Mouse (Mus musculus) liver, postnatal 0 days (tissue): ENCODE results near the gene Eloa. TPM values are rescaled to one million over a fixed set of nuclear protein-coding genes. Genes with fewer than 3 reads are reported as not detected.

Source experiments
- ATAC-seq: fragments of 200-750 bp; cut with Nextera tagmentation; 2 replicates; pipeline ENCODE4 v1.8.0; 2017; ENCODE audit warnings: mild to moderate bottlenecking, moderate library complexity
- DNase-seq: peaks from one replicate; pipeline ENCODE4 v3.0.0-alpha.2; 2016
- H3K27ac ChIP-seq: fragments of 300-500 bp; sonication (generic); 2 replicates; pipeline ENCODE4 v1.5.1; 2014; ENCODE audit warnings: antibody characterized with exemption, moderate library complexity, mild to moderate bottlenecking, low read depth
- H3K27me3 ChIP-seq: fragments of 300-500 bp; sonication (generic); 2 replicates; pipeline ENCODE4 v1.6.1; 2014; ENCODE audit warnings: low read length, control low read depth, mixed read lengths; ENCODE audit not compliant: insufficient read depth
- H3K36me3 ChIP-seq: fragments of 300-500 bp; sonication (generic); replicated peaks from 2 replicates; pipeline ENCODE4 v1.6.1; 2014; ENCODE audit warnings: mild to moderate bottlenecking, control low read depth, low read length, moderate library complexity, mixed read lengths; ENCODE audit not compliant: insufficient read depth
- H3K4me1 ChIP-seq: fragments of 300-500 bp; sonication (generic); 2 replicates; pipeline ENCODE4 v1.6.1; 2014; ENCODE audit warnings: antibody characterized with exemption, mild to moderate bottlenecking, control low read depth; ENCODE audit not compliant: insufficient read depth
- H3K4me2 ChIP-seq: fragments of 300-500 bp; sonication (generic); 2 replicates; pipeline ENCODE4 v1.6.1; 2014; ENCODE audit warnings: low read depth, mild to moderate bottlenecking, low read length, moderate library complexity, mixed read lengths
- H3K4me3 ChIP-seq: fragments of 300-500 bp; sonication (generic); 2 replicates; pipeline ENCODE4 v1.5.1; 2014; ENCODE audit warnings: low read depth, low read length
- H3K9ac ChIP-seq: fragments of 300-500 bp; sonication (generic); replicated peaks from 2 replicates; pipeline ENCODE4 v1.6.1; 2014; ENCODE audit warnings: mild to moderate bottlenecking, moderate library complexity
- H3K9me3 ChIP-seq: fragments of 300-500 bp; sonication (generic); 2 replicates; pipeline ENCODE4 v1.6.1; 2016; ENCODE audit warnings: mild to moderate bottlenecking, control low read depth, low read length, mixed read lengths
- CTCF ChIP-seq: sonication (generic); IDR thresholded peaks from 2 replicates; pipeline ENCODE4 v1.5.1; 2016; ENCODE audit warnings: antibody characterized with exemption, low read depth
- EP300 ChIP-seq: IDR thresholded peaks from 2 replicates; pipeline ENCODE4 v1.6.1; 2016; ENCODE audit warnings: antibody characterized with exemption, low read depth, mild to moderate bottlenecking
- WGBS: fragments of 180-500 bp; shearing (Covaris S2); extraction: QIAGEN DNeasy Blood & Tissue Kit; methylation state at CpG from one replicate; pipeline ENCODE4 v1.1.7; 2014; ENCODE audit not compliant: insufficient replicate concordance; 5-methylcytosine and 5-hydroxymethylcytosine counted together
- polyA plus RNA-seq: library from polyadenylated mRNA; unstranded; fragments of >200 nt; fragmentation: Nextera tagmentation; extraction: Ambion mirVana; gene quantifications from 2 replicates; pipeline ENCODE4 v1.2.1, GENCODE M21; 2015

Gene Eloa
- polyA plus RNA-seq, 1 experiment from 2014 or later: 16.7 TPM

GRCm38 (mm10) chr4:135976146-135976545 is 45.4 kb downstream of the Eloa start:
- Histone ChIP-seq H3K27ac (no peak overlapping the region), H3K4me3 (no peak overlapping the region), H3K9me3 (no peaks in the 10 kb centered on the region), H3K4me1 (peaks cover 21% of the 10 kb centered on the region), H3K9ac (no peak overlapping the region), H3K4me2 (no peak overlapping the region), H3K36me3 (peaks cover 49% of the 10 kb centered on the region), H3K27me3 (no peaks in the 10 kb centered on the region)
- no peak for TF ChIP-seq CTCF
- no peak for TF ChIP-seq EP300
- WGBS: 95% methylated on average over 12 of the region's 12 CpGs
- no peak for DNase-seq
- no peak for ATAC-seq

- Histone ChIP-seq H3K9me3 (no peaks in the 10 kb centered on the region), H3K27ac (peak overlapping the region; percentile 78), H3K4me1 (peaks cover 22% of the 10 kb centered on the region), H3K36me3 (peaks cover 56% of the 10 kb centered on the region), H3K9ac (peak overlapping the region; percentile 88), H3K4me2 (peak overlapping the region; percentile 96), H3K27me3 (no peaks in the 10 kb centered on the region), H3K4me3 (peak overlapping the region; percentile 93)
- DNase-seq: peak; percentile 21
- no peak for TF ChIP-seq CTCF
- no peak for TF ChIP-seq EP300
- WGBS: 34% methylated on average over 13 of the region's 13 CpGs
- ATAC-seq: peak; percentile 7; the same call in 1 of the 2 replicates
Measured at GRCm38 (mm10) chr4:135972911-135973811, 48.4 kb downstream of the Eloa start.

GRCm38 (mm10) chr4:135972556-135972906 is 49.0 kb downstream of the Eloa start, which contains the start of gene Lypla2:
Gene Lypla2, minus strand, starts transcription at chr4:135972626.
- Histone ChIP-seq H3K4me2 (peak within 1 kb of the TSS; percentile 96), H3K27ac (peak within 1 kb of the TSS; percentile 78), H3K9ac (peak within 1 kb of the TSS; percentile 88), H3K36me3 (peaks cover 62% of the 10 kb centered on the region), H3K27me3 (no peaks in the 10 kb centered on the region), H3K4me1 (peaks cover 22% of the 10 kb centered on the region), H3K9me3 (no peaks in the 10 kb centered on the region), H3K4me3 (peak within 1 kb of the TSS; percentile 93)
- ATAC-seq: peak; percentile 83
- TF ChIP-seq EP300 (no peak), CTCF (0 out of 2 replicates have a peak, but pooled peaks have one; percentile 5)
- DNase-seq: peak; percentile 87
- 1% methylated on average over 19 of the region's 19 CpGs for WGBS

- H3K9ac ChIP-seq: peak overlapping the region; percentile 88
- 2% methylated on average over 28 of the region's 35 CpGs for WGBS
- H3K4me2 ChIP-seq: peak overlapping the region; percentile 96
- no peaks in the 10 kb centered on the region for H3K9me3 ChIP-seq
- peaks cover 22% of the 10 kb centered on the region for H3K4me1 ChIP-seq
- peak overlapping the region; percentile 93 for H3K4me3 ChIP-seq
- no peak for DNase-seq
- H3K36me3 ChIP-seq: peaks cover 63% of the 10 kb centered on the region
- no peaks in the 10 kb centered on the region for H3K27me3 ChIP-seq
- H3K27ac ChIP-seq: peak overlapping the region; percentile 78
- 0 out of 2 replicates have a peak, but pooled peaks have one; percentile 13 for TF ChIP-seq CTCF
- no peak for TF ChIP-seq EP300
- ATAC-seq: peak; percentile 45
Measured at GRCm38 (mm10) chr4:135971805-135972555, 49.6 kb downstream of the Eloa start.

- no peak overlapping the region for H3K4me2 ChIP-seq
- H3K9ac ChIP-seq: no peak overlapping the region
- H3K27ac ChIP-seq: no peak overlapping the region
- peaks cover 22% of the 10 kb centered on the region for H3K4me1 ChIP-seq
- ATAC-seq (no peak), DNase-seq (no peak)
- no peaks in the 10 kb centered on the region for H3K27me3 ChIP-seq
- H3K36me3 ChIP-seq: peaks cover 53% of the 10 kb centered on the region
- no peak overlapping the region for H3K4me3 ChIP-seq
- no peaks in the 10 kb centered on the region for H3K9me3 ChIP-seq
- TF ChIP-seq EP300 (no peak), CTCF (no peak)
- WGBS: 89% methylated on average over 11 of the region's 11 CpGs
Measured at GRCm38 (mm10) chr4:135970585-135970984, 51.0 kb downstream of the Eloa start.
